Mouse (Mus musculus): ENCODE results near the gene Brca2.

Brca2 gene

GRCm38 (mm10) chr5:150593756-150594648 lies 71.6 kb downstream of the Brca2 start:
- in situ Hi-C loops (cut with MboI; ENCODE audit: low pct_unique_long_range_greater_than_20kb in 1 of 2, low sequenced_read_pairs in 2 of 2, unreplicated experiment in 1 of 2), result no loop called here

GRCm38 (mm10) chr5:150594649-150595339 lies 72.4 kb downstream of the Brca2 start:
- in situ Hi-C loops (cut with MboI; ENCODE audit: low pct_unique_long_range_greater_than_20kb in 1 of 2, low sequenced_read_pairs in 2 of 2, unreplicated experiment in 1 of 2), result no loop called here

GRCm38 (mm10) chr5:150595366-150596016 lies 73.1 kb downstream of the Brca2 start:
- in situ Hi-C loops (cut with MboI; ENCODE audit: low pct_unique_long_range_greater_than_20kb in 1 of 2, low sequenced_read_pairs in 2 of 2, unreplicated experiment in 1 of 2), result no loop called here

- in situ Hi-C loops (cut with MboI; ENCODE audit: low pct_unique_long_range_greater_than_20kb in 1 of 2, low sequenced_read_pairs in 2 of 2, unreplicated experiment in 1 of 2), result no loop called here
Observed at GRCm38 (mm10) chr5:150597088-150597487, 74.7 kb downstream of the Brca2 start, which contains the start of gene N4bp2l1. Gene N4bp2l1, minus strand, starts transcription at chr5:150597188.

- in situ Hi-C loops (cut with MboI; ENCODE audit: low pct_unique_long_range_greater_than_20kb in 1 of 2, low sequenced_read_pairs in 2 of 2, unreplicated experiment in 1 of 2), result no loop called here
Observed at GRCm38 (mm10) chr5:150598202-150599119, 76.0 kb downstream of the Brca2 start.

- in situ Hi-C loops (cut with MboI; ENCODE audit: low pct_unique_long_range_greater_than_20kb in 1 of 2, low sequenced_read_pairs in 2 of 2, unreplicated experiment in 1 of 2), result no loop called here
Observed at GRCm38 (mm10) chr5:150599301-150600294, 77.2 kb downstream of the Brca2 start.

GRCm38 (mm10) chr5:150600554-150601440 lies 78.4 kb downstream of the Brca2 start:
- in situ Hi-C loops (cut with MboI; ENCODE audit: low pct_unique_long_range_greater_than_20kb in 1 of 2, low sequenced_read_pairs in 2 of 2, unreplicated experiment in 1 of 2), result no loop called here

- in situ Hi-C loops (cut with MboI; ENCODE audit: low pct_unique_long_range_greater_than_20kb in 1 of 2, low sequenced_read_pairs in 2 of 2, unreplicated experiment in 1 of 2), result no loop called here
Observed at GRCm38 (mm10) chr5:150601441-150602230, 79.2 kb downstream of the Brca2 start.

- in situ Hi-C loops (cut with MboI; ENCODE audit: low pct_unique_long_range_greater_than_20kb in 1 of 2, low sequenced_read_pairs in 2 of 2, unreplicated experiment in 1 of 2), result no loop called here
Observed at GRCm38 (mm10) chr5:150606131-150606530, 83.7 kb downstream of the Brca2 start.

GRCm38 (mm10) chr5:150607631-150608030 lies 85.2 kb downstream of the Brca2 start:
- in situ Hi-C loops (cut with MboI; ENCODE audit: low pct_unique_long_range_greater_than_20kb in 1 of 2, low sequenced_read_pairs in 2 of 2, unreplicated experiment in 1 of 2), result no loop called here

- in situ Hi-C loops (cut with MboI; ENCODE audit: low pct_unique_long_range_greater_than_20kb in 1 of 2, low sequenced_read_pairs in 2 of 2, unreplicated experiment in 1 of 2), result no loop called here
Observed at GRCm38 (mm10) chr5:150611136-150611535, 88.7 kb downstream of the Brca2 start.

- in situ Hi-C loops (cut with MboI; ENCODE audit: low pct_unique_long_range_greater_than_20kb in 1 of 2, low sequenced_read_pairs in 2 of 2, unreplicated experiment in 1 of 2), result no loop called here
Observed at GRCm38 (mm10) chr5:150611697-150612096, 89.3 kb downstream of the Brca2 start.

- in situ Hi-C loops (cut with MboI; ENCODE audit: low pct_unique_long_range_greater_than_20kb in 1 of 2, low sequenced_read_pairs in 2 of 2, unreplicated experiment in 1 of 2), result no loop called here
Observed at GRCm38 (mm10) chr5:150614054-150614453, 91.6 kb downstream of the Brca2 start.

- in situ Hi-C loops (cut with MboI; ENCODE audit: low pct_unique_long_range_greater_than_20kb in 1 of 2, low sequenced_read_pairs in 2 of 2, unreplicated experiment in 1 of 2), result no loop called here
Observed at GRCm38 (mm10) chr5:150616216-150616615, 93.8 kb downstream of the Brca2 start.

- in situ Hi-C loops (cut with MboI; ENCODE audit: low pct_unique_long_range_greater_than_20kb in 1 of 2, low sequenced_read_pairs in 2 of 2, unreplicated experiment in 1 of 2), result no loop called here
Observed at GRCm38 (mm10) chr5:150616731-150617130, 94.3 kb downstream of the Brca2 start.
